ENCODE assay signal across 8 mouse cellular contexts in the genomic region with DNA sequence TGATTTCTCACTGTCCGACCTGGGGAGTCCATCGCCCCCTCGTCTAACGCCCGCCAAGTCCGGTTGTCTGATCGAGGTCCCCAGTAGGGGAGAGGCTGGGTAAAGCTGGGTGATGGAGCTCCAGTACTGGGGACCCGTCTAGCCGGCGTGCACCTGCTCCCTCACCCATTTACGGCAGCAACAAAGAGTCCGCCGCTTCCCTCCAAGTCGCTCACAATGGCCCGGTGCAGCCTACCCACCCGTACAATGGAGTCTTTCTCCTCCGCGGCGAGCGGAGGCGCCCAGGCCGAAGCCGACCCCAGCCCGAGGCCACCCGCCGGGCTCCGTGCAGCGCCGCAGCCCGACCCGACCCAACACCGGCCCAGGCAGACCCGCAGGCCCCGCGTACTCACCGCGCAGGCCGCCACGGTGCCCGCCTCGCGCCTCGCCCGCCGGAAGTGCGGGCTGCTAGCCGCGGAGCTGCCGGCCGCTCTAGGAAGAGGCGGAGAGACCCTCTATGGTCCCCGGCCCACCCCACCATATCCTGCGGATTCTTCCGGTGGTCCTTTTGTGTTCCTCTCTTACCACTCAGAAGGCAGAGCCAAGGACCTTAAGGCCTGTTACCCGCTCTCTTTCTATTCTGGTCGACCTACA. TPM values are rescaled to one million over a fixed set of nuclear protein-coding genes. Genes with fewer than 3 reads are reported as not detected.
DNase-seq lines count a peak whose midpoint lies in the region; ATAC-seq and TF ChIP-seq lines count a peak whose summit lies in the region.

Gene Zfp422 (minus strand): TSS at position 461 of the 633 bp plus-strand sequence.

- peak; percentile 20 for DNase-seq in 3T3-L1 (ENCODE audit: low read depth, low spot score)
- peak; percentile 81 for DNase-seq in adrenal gland, postnatal 14 days
- DNase-seq in embryonic facial prominence, embryonic 10.5 days (ENCODE audit: low spot score) = peak; percentile 87
- DNase-seq in heart, adult 8-10 months (ENCODE audit: low spot score) = no peak
- peak; percentile 69 for DNase-seq in kidney, adult 2 months
- DNase-seq in liver = peak; percentile 67

- H3K27ac ChIP-seq in embryonic facial prominence, embryonic 10.5 days (replicated peaks) = peak within 1 kb of the TSS; percentile 99
- peak within 1 kb of the TSS; percentile 73 for H3K27ac ChIP-seq in kidney, adult 2 months (ENCODE audit: insufficient read depth, low read depth, low read length)
- peak within 1 kb of the TSS; percentile 89 for H3K27ac ChIP-seq in stomach, embryonic 14.5 days (ENCODE audit: low read length)

- H3K27me3 ChIP-seq in embryonic facial prominence, embryonic 10.5 days (replicated peaks; ENCODE audit: low read depth, poor library complexity, severe bottlenecking) = no peaks in the 10 kb centered on the region
- H3K27me3 ChIP-seq in kidney, adult 2 months (replicated peaks; ENCODE audit: control insufficient read depth, insufficient read depth, low read length) = no peaks in the 10 kb centered on the region
- no peaks in the 10 kb centered on the region for H3K27me3 ChIP-seq in myocyte (ENCODE audit: control insufficient read depth, insufficient read depth, insufficient read length)
- no peaks in the 10 kb centered on the region for H3K27me3 ChIP-seq in stomach, embryonic 14.5 days (ENCODE audit: control insufficient read depth, insufficient read depth, low read length)

- peak within 1 kb of the TSS; percentile 91 for H3K9ac ChIP-seq in stomach, embryonic 14.5 days (replicated peaks; ENCODE audit: low read depth, low read length)

- under 1% methylated on average over 56 of the region's 56 CpGs for WGBS in embryonic facial prominence, embryonic 10.5 days
- under 1% methylated on average over 56 of the region's 56 CpGs for WGBS in kidney, adult 2 months
- WGBS in stomach, embryonic 14.5 days = under 1% methylated on average over 56 of the region's 56 CpGs

- TF ChIP-seq CTCF in kidney, adult 2 months (conservative IDR thresholded peaks at IDR 0.05; ENCODE audit: insufficient read depth, insufficient read length, low read depth, low read length) = no peak

- H3K4me3 ChIP-seq in embryonic facial prominence, embryonic 10.5 days = peak within 1 kb of the TSS; percentile 76
- peak within 1 kb of the TSS; percentile 74 for H3K4me3 ChIP-seq in kidney, adult 2 months (ENCODE audit: insufficient read depth, low read depth, low read length)
- H3K4me3 ChIP-seq in myocyte = peak within 1 kb of the TSS; percentile 30
- H3K4me3 ChIP-seq in stomach, embryonic 14.5 days (ENCODE audit: low read depth, low read length) = peak within 1 kb of the TSS; percentile 88

- H3K79me2 ChIP-seq in myocyte (ENCODE audit: control insufficient read depth, insufficient read depth) = peaks cover 8% of the 10 kb centered on the region

- H3K4me2 ChIP-seq in myocyte (ENCODE audit: low read depth) = peak within 1 kb of the TSS; percentile 70
- H3K4me2 ChIP-seq in stomach, embryonic 14.5 days (replicated peaks; ENCODE audit: low read depth, low read length) = peak within 1 kb of the TSS; percentile 64

- H3K4me1 ChIP-seq in embryonic facial prominence, embryonic 10.5 days = peaks cover 11% of the 10 kb centered on the region
- no peaks in the 10 kb centered on the region for H3K4me1 ChIP-seq in kidney, adult 2 months (ENCODE audit: control insufficient read depth, insufficient read depth, low read length)
- 0 out of 2 replicates have a peak, but pooled peaks cover 3% of the 10 kb centered on the region for H3K4me1 ChIP-seq in stomach, embryonic 14.5 days (ENCODE audit: control insufficient read depth, insufficient read depth, low read length)

- no peak for TF ChIP-seq POLR2A in kidney, adult 2 months (IDR thresholded peaks at IDR 0.05; ENCODE audit: low read depth, low read length)
- TF ChIP-seq POLR2A in myocyte (IDR thresholded peaks at IDR 0.05; ENCODE audit: insufficient read length, low read depth) = peak; percentile 80

- H3ac ChIP-seq in myocyte (ENCODE audit: control insufficient read depth, insufficient read length) = peak within 1 kb of the TSS; percentile 82

- ATAC-seq in stomach, embryonic 14.5 days (ENCODE audit: insufficient number of reproducible peaks, insufficient read depth, low FRiP score, low read depth) = peak; percentile 91

- no peaks in the 10 kb centered on the region for H3K9me3 ChIP-seq in embryonic facial prominence, embryonic 10.5 days
- H3K9me3 ChIP-seq in stomach, embryonic 14.5 days (ENCODE audit: control insufficient read depth, low read depth, low read length) = no peaks in the 10 kb centered on the region

- peaks cover 31% of the 10 kb centered on the region for H3K36me3 ChIP-seq in embryonic facial prominence, embryonic 10.5 days (replicated peaks)
- no peaks in the 10 kb centered on the region for H3K36me3 ChIP-seq in kidney, adult 2 months (ENCODE audit: control insufficient read depth, insufficient read depth, low read length)
- H3K36me3 ChIP-seq in myocyte (ENCODE audit: control insufficient read depth, insufficient read depth) = no peaks in the 10 kb centered on the region
- peaks cover 9% of the 10 kb centered on the region for H3K36me3 ChIP-seq in stomach, embryonic 14.5 days (ENCODE audit: control insufficient read depth, insufficient read depth, low read length)

TF ChIP-seq in myocyte, 11 proteins besides CTCF, POLR2A, EP300 and RAD21:
- TF ChIP-seq TCF3 (IDR thresholded peaks at IDR 0.05; ENCODE audit: insufficient read length, low read depth) (no peak), MYOD1 (IDR thresholded peaks at IDR 0.05; ENCODE audit: control insufficient read depth in 1 of 3, insufficient read length in 2 of 3, low read depth in 2 of 3) (no peak), CEBPB (IDR thresholded peaks at IDR 0.05; ENCODE audit: insufficient read depth, poor library complexity, severe bottlenecking) (no peak), MYOG (IDR thresholded peaks at IDR 0.05; ENCODE audit: control insufficient read depth in 1 of 3, insufficient read depth in 1 of 3, insufficient read length in 2 of 3, low read depth in 2 of 3) (no peak), TCF12 (IDR thresholded peaks at IDR 0.05; ENCODE audit: insufficient read depth, poor library complexity, severe bottlenecking) (no peak), REST (IDR thresholded peaks at IDR 0.05; ENCODE audit: insufficient read depth, insufficient read length) (no peak), POLR2AphosphoS2 (IDR thresholded peaks at IDR 0.05; ENCODE audit: insufficient read length, low read depth) (peak; percentile 43)

RNA-seq across cellular contexts. Expression of gene Zfp422, which starts in this region (rescaled TPM):
- 23.9 and 26.2 TPM in 2 replicates for total RNA-seq in adrenal gland, postnatal 14 days (2021)
- polyA plus RNA-seq in embryonic facial prominence, embryonic 10.5 days (2016; fragmentation: Nextera tagmentation; extraction: Ambion mirVana) = 267 TPM in 2 replicates
- total RNA-seq in heart, adult 8-10 months (2022) = 10 to 100 TPM; 13.6 to 15.5 (median 14.8) TPM
- 15.8 and 22.0 TPM in 2 replicates for polyA plus RNA-seq in kidney, adult 2 months (2012; rRNA removed)
- 5.2 TPM for polyA plus RNA-seq in myocyte (2012; fragmentation: generic; extraction: Trizol)
- 170 and 178 TPM in 2 replicates for polyA plus RNA-seq in stomach, embryonic 14.5 days (2014; fragmentation: Nextera tagmentation; extraction: Ambion mirVana)

Comparison
In these comparisons a context has a peak if more than half of its experiments do, and no peak if none do; other contexts are left out.
1. H3K4me3 ChIP-seq: peak in every context shown above with its lines; median percentile 88 in stomach, embryonic 14.5 days; 76 in embryonic facial prominence, embryonic 10.5 days; 74 in kidney, adult 2 months; 30 in myocyte.